8 mouse cellular contexts compared by ENCODE assay signal in genomic region chr9:77806842-77807668, GRCm38 (mm10). TPM values are rescaled to one million over a fixed set of nuclear protein-coding genes. Genes with fewer than 3 reads are reported as not detected.
DNase-seq lines count a peak whose midpoint lies in the region; ATAC-seq and TF ChIP-seq lines count a peak whose summit lies in the region.

No protein-coding gene starts in this region.

- H3K27ac ChIP-seq in embryonic facial prominence, embryonic 14.5 days (replicated peaks; ENCODE audit: low read depth, low read length): no peak overlapping the region
- H3K27ac ChIP-seq in limb, embryonic 14.5 days (replicated peaks; ENCODE audit: low read depth, low read length): peak overlapping the region; percentile 21; the same call in 1 of the 2 replicates
- H3K27ac ChIP-seq in midbrain, postnatal 0 days (ENCODE audit: low read depth, low read length): no peak overlapping the region

- no peak for TF ChIP-seq POLR2A in limb, embryonic 14.5 days (IDR thresholded peaks at IDR 0.05; ENCODE audit: borderline replicate concordance, extremely low read depth, insufficient read depth, insufficient read length)

- H3K4me1 ChIP-seq in embryonic facial prominence, embryonic 14.5 days (ENCODE audit: control insufficient read depth, insufficient read depth, low read length): no peaks in the 10 kb centered on the region
- H3K4me1 ChIP-seq in limb, embryonic 14.5 days (ENCODE audit: control insufficient read depth, insufficient read depth, low read length): peaks cover 6% of the 10 kb centered on the region; the same call in 1 of the 2 replicates
- no peaks in the 10 kb centered on the region for H3K4me1 ChIP-seq in midbrain, postnatal 0 days (ENCODE audit: insufficient read depth, low read length)

- no peaks in the 10 kb centered on the region for H3K9me3 ChIP-seq in embryonic facial prominence, embryonic 14.5 days (ENCODE audit: control insufficient read depth, low read length)
- H3K9me3 ChIP-seq in limb, embryonic 14.5 days (ENCODE audit: control insufficient read depth, low read length): no peaks in the 10 kb centered on the region
- no peaks in the 10 kb centered on the region for H3K9me3 ChIP-seq in midbrain, postnatal 0 days (ENCODE audit: low read length)

- H3K4me3 ChIP-seq in embryonic facial prominence, embryonic 14.5 days (ENCODE audit: low read depth, low read length): peak overlapping the region; percentile 28
- peak overlapping the region; percentile 11; the same call in 1 of the 2 replicates for H3K4me3 ChIP-seq in limb, embryonic 14.5 days (replicated peaks; ENCODE audit: low read length)
- no peak overlapping the region for H3K4me3 ChIP-seq in midbrain, postnatal 0 days (ENCODE audit: low read depth, low read length)

- TF ChIP-seq CTCF in midbrain, postnatal 0 days (IDR thresholded peaks at IDR 0.05): peak; percentile 100

- H3K9ac ChIP-seq in embryonic facial prominence, embryonic 14.5 days (ENCODE audit: low read depth, low read length): peak overlapping the region; percentile 62
- H3K9ac ChIP-seq in limb, embryonic 14.5 days (ENCODE audit: low read depth, low read length, severe bottlenecking): no peak overlapping the region
- H3K9ac ChIP-seq in midbrain, postnatal 0 days (replicated peaks; ENCODE audit: low read length, poor library complexity, severe bottlenecking): 0 out of 2 replicates have a peak overlapping the region, but pooled peaks have one; percentile 39

- no peaks in the 10 kb centered on the region for H3K27me3 ChIP-seq in embryonic facial prominence, embryonic 14.5 days (replicated peaks; ENCODE audit: control insufficient read depth, insufficient read depth, low read length)
- H3K27me3 ChIP-seq in limb, embryonic 14.5 days (ENCODE audit: control insufficient read depth, insufficient read depth, low read length): no peaks in the 10 kb centered on the region
- H3K27me3 ChIP-seq in midbrain, postnatal 0 days (ENCODE audit: insufficient read depth, low read length): no peaks in the 10 kb centered on the region

- 20% methylated on average over 12 of the region's 12 CpGs for WGBS in embryonic facial prominence, embryonic 14.5 days
- WGBS in limb, embryonic 14.5 days: 18% methylated on average over 12 of the region's 12 CpGs
- 16% methylated on average over 12 of the region's 12 CpGs for WGBS in midbrain, postnatal 0 days

- H3K36me3 ChIP-seq in embryonic facial prominence, embryonic 14.5 days (ENCODE audit: control insufficient read depth, insufficient read depth, low read length): no peaks in the 10 kb centered on the region
- H3K36me3 ChIP-seq in limb, embryonic 14.5 days (ENCODE audit: control insufficient read depth, insufficient read depth, low read length): no peaks in the 10 kb centered on the region
- no peaks in the 10 kb centered on the region for H3K36me3 ChIP-seq in midbrain, postnatal 0 days (ENCODE audit: insufficient read depth, low read length)

- peak overlapping the region; percentile 57 for H3K4me2 ChIP-seq in embryonic facial prominence, embryonic 14.5 days (ENCODE audit: low read depth, low read length)
- H3K4me2 ChIP-seq in limb, embryonic 14.5 days (replicated peaks; ENCODE audit: low read depth, low read length, severe bottlenecking): peak overlapping the region; percentile 42
- H3K4me2 ChIP-seq in midbrain, postnatal 0 days (ENCODE audit: low read depth, low read length, poor library complexity, severe bottlenecking): peak overlapping the region; percentile 43

- DNase-seq in 3T3-L1 (ENCODE audit: low read depth, low spot score): peak; percentile 93
- peak; percentile 79 for DNase-seq in adrenal gland, postnatal 4 days (ENCODE audit: low spot score in 2 of 2)
- DNase-seq in embryonic facial prominence, embryonic 14.5 days (ENCODE audit: low spot score): peak; percentile 91
- peak; percentile 91 for DNase-seq in heart, adult 8-10 months (ENCODE audit: low spot score)
- peak; percentile 93 for DNase-seq in kidney, adult 9 months
- peak; percentile 95 for DNase-seq in limb, embryonic 14.5 days (ENCODE audit: low spot score)
- DNase-seq in midbrain, postnatal 0 days (ENCODE audit: low spot score): peak; percentile 92
- peak; percentile 54 to 71 for DNase-seq in spleen, postnatal 14 days (ENCODE audit: low spot score in 2 of 2)

- ATAC-seq in embryonic facial prominence, embryonic 14.5 days (ENCODE audit: low read depth): peak; percentile 94
- ATAC-seq in limb, embryonic 14.5 days (ENCODE audit: low FRiP score, low read depth): peak; percentile 93
- ATAC-seq in midbrain, postnatal 0 days (ENCODE audit: low FRiP score): peak; percentile 86

RNA-seq across cellular contexts. Expression of gene Gclc, which starts 52.7 kb away (rescaled TPM):
- 10 to 100 TPM; 45.1 to 45.5 TPM for total RNA-seq in adrenal gland, postnatal 4 days (2021)
- polyA plus RNA-seq in embryonic facial prominence, embryonic 14.5 days (2014; fragmentation: Nextera tagmentation; extraction: Ambion mirVana): 16.8 and 17.7 TPM in 2 replicates
- 10 to 100 TPM; 11.7 to 14.3 (median 12.5) TPM for total RNA-seq in heart, adult 8-10 months (2022)
- 15.2 and 17.0 TPM in 2 replicates for polyA plus RNA-seq in limb, embryonic 14.5 days (2012; rRNA removed)
- 14.0 and 15.2 TPM in 2 replicates for polyA plus RNA-seq in limb, embryonic 14.5 days (2014; fragmentation: Nextera tagmentation; extraction: Ambion mirVana)
- 23.7 and 29.7 TPM in 2 replicates for total RNA-seq in midbrain, postnatal 0 days (2014; rRNA removed)
- 13.3 and 15.7 TPM in 2 replicates for polyA plus RNA-seq in midbrain, postnatal 0 days (2015; fragmentation: Nextera tagmentation; extraction: Ambion mirVana)
